Mouse (Mus musculus): ENCODE results near the gene Dkk3.
"Not testable (repeated sequence)": the region's sequence is repeated elsewhere in the genome, so short reads cannot be mapped to it uniquely, and the experiment has no call there.

Gene Dkk3

GRCm38 (mm10) chr7:112133277-112133676, 25.6 kb downstream of the Dkk3 start:
- no peak for ATAC-seq (ENCODE audit: insufficient number of reproducible peaks, low FRiP score, low TSS enrichment)

- ATAC-seq (ENCODE audit: insufficient number of reproducible peaks, low FRiP score, low TSS enrichment), result no peak
Measured at GRCm38 (mm10) chr7:112132005-112132404, 26.9 kb downstream of the Dkk3 start.

- no peak for ATAC-seq (ENCODE audit: insufficient number of reproducible peaks, low FRiP score, low TSS enrichment)
Measured at GRCm38 (mm10) chr7:112130660-112131059, 28.2 kb downstream of the Dkk3 start.

- ATAC-seq (ENCODE audit: insufficient number of reproducible peaks, low FRiP score, low TSS enrichment), result peak; percentile 74
Measured at GRCm38 (mm10) chr7:112129851-112130250, 29.0 kb downstream of the Dkk3 start.

- ATAC-seq (ENCODE audit: insufficient number of reproducible peaks, low FRiP score, low TSS enrichment), result no peak
Measured at GRCm38 (mm10) chr7:112128810-112129209, 30.0 kb downstream of the Dkk3 start.

- no peak for ATAC-seq (ENCODE audit: insufficient number of reproducible peaks, low FRiP score, low TSS enrichment)
Measured at GRCm38 (mm10) chr7:112127954-112128353, 30.9 kb downstream of the Dkk3 start.

- ATAC-seq (ENCODE audit: insufficient number of reproducible peaks, low FRiP score, low TSS enrichment), result no peak
Measured at GRCm38 (mm10) chr7:112127085-112127637, 31.7 kb downstream of the Dkk3 start.

GRCm38 (mm10) chr7:112125625-112126260, 33.1 kb downstream of the Dkk3 start:
- ATAC-seq (ENCODE audit: insufficient number of reproducible peaks, low FRiP score, low TSS enrichment), result no peak

GRCm38 (mm10) chr7:112123612-112124011, 35.2 kb downstream of the Dkk3 start:
- ATAC-seq (ENCODE audit: insufficient number of reproducible peaks, low FRiP score, low TSS enrichment), result no peak

GRCm38 (mm10) chr7:112121866-112122500, 36.9 kb downstream of the Dkk3 start:
- peak; percentile 77 for ATAC-seq (ENCODE audit: insufficient number of reproducible peaks, low FRiP score, low TSS enrichment)

GRCm38 (mm10) chr7:112120861-112121810, 37.7 kb downstream of the Dkk3 start:
- peak; percentile 24; the same call in 1 of the 2 replicates for ATAC-seq (ENCODE audit: insufficient number of reproducible peaks, low FRiP score, low TSS enrichment)

GRCm38 (mm10) chr7:112119248-112119647, 39.6 kb downstream of the Dkk3 start:
- no peak for ATAC-seq (ENCODE audit: insufficient number of reproducible peaks, low FRiP score, low TSS enrichment)

- no peak for ATAC-seq (ENCODE audit: insufficient number of reproducible peaks, low FRiP score, low TSS enrichment)
Measured at GRCm38 (mm10) chr7:112118086-112118485, 40.8 kb downstream of the Dkk3 start.

- ATAC-seq (ENCODE audit: insufficient number of reproducible peaks, low FRiP score, low TSS enrichment), result no peak
Measured at GRCm38 (mm10) chr7:112117501-112117900, 41.4 kb downstream of the Dkk3 start.

- ATAC-seq (ENCODE audit: insufficient number of reproducible peaks, low FRiP score, low TSS enrichment), result no peak
Measured at GRCm38 (mm10) chr7:112110638-112111372, 48.1 kb downstream of the Dkk3 start.

- ATAC-seq (ENCODE audit: insufficient number of reproducible peaks, low FRiP score, low TSS enrichment), result no peak
Measured at GRCm38 (mm10) chr7:112108757-112109156, 50.1 kb downstream of the Dkk3 start.

- ATAC-seq (ENCODE audit: insufficient number of reproducible peaks, low FRiP score, low TSS enrichment), result no peak
Measured at GRCm38 (mm10) chr7:112103816-112104215, 55.0 kb downstream of the Dkk3 start.

GRCm38 (mm10) chr7:112102933-112103332, 55.9 kb downstream of the Dkk3 start:
- ATAC-seq (ENCODE audit: insufficient number of reproducible peaks, low FRiP score, low TSS enrichment), result no peak

GRCm38 (mm10) chr7:112100887-112101286, 58.0 kb downstream of the Dkk3 start:
- ATAC-seq (ENCODE audit: insufficient number of reproducible peaks, low FRiP score, low TSS enrichment), result no peak

GRCm38 (mm10) chr7:112094923-112095322, 63.9 kb downstream of the Dkk3 start:
- not testable (repeated sequence) for ATAC-seq (ENCODE audit: insufficient number of reproducible peaks, low FRiP score, low TSS enrichment)
